Mouse (Mus musculus) layer of hippocampus, postnatal 25 days (tissue): Measurements from ENCODE around the gene Dph2. TPM values are rescaled to one million over a fixed set of nuclear protein-coding genes. Genes with fewer than 3 reads are reported as not detected.

ENCODE experiments used
- DNase-seq, 2 experiments: peaks; one replicate each; pipeline ENCODE4 v3.0.0; 2022; ENCODE audit warnings: mixed read lengths in 2 of 2, low spot score in 1 of 2; ENCODE audit errors: extremely low spot score in 1 of 2
- total RNA-seq, 2 experiments: library from RNA; stranded (reverse); gene quantifications; 2 replicates each; pipeline ENCODE4 v1.2.3; 2021

Dph2 gene
- 10 to 100 TPM in 1 of 2 experiments, 1 to 10 TPM in 1; 7.9 to 11.7 TPM for total RNA-seq

GRCm38 (mm10) chr4:117891738-117892161 is at the start of gene Dph2:
TSS of gene Dph2 (minus strand) at chr4:117892032.
- DNase-seq: peak in 1 of 2 experiments; percentile 64

- no peak for DNase-seq
These were observed 45.1 kb upstream of the Dph2 start for GRCm38 (mm10) chr4:117936964-117937363.

- no peak for DNase-seq
These were observed 42.2 kb upstream of the Dph2 start for GRCm38 (mm10) chr4:117934081-117934480.

GRCm38 (mm10) chr4:117933248-117933647 is 41.4 kb upstream of the Dph2 start:
- no peak for DNase-seq

- DNase-seq: no peak
These were observed 37.6 kb upstream of the Dph2 start, which contains the start of gene Artn for GRCm38 (mm10) chr4:117929391-117929881. TSS of gene Artn (minus strand) at chr4:117929763.

- peak in 1 of 2 experiments; percentile 53 for DNase-seq
These were observed 36.9 kb upstream of the Dph2 start for GRCm38 (mm10) chr4:117928699-117929241.

- peak in 1 of 2 experiments; percentile 56 for DNase-seq
These were observed 36.4 kb upstream of the Dph2 start for GRCm38 (mm10) chr4:117928234-117928633.

- peak in 1 of 2 experiments; percentile 47 for DNase-seq
These were observed 35.0 kb upstream of the Dph2 start for GRCm38 (mm10) chr4:117926545-117927482.

- no peak for DNase-seq
These were observed 33.1 kb upstream of the Dph2 start for GRCm38 (mm10) chr4:117924916-117925315.

GRCm38 (mm10) chr4:117923450-117923849 is 31.6 kb upstream of the Dph2 start:
- no peak for DNase-seq

- DNase-seq: no peak
These were observed 29.5 kb upstream of the Dph2 start for GRCm38 (mm10) chr4:117921358-117921757.

GRCm38 (mm10) chr4:117918762-117919161 is 26.9 kb upstream of the Dph2 start:
- DNase-seq: no peak

GRCm38 (mm10) chr4:117918261-117918660 is 26.4 kb upstream of the Dph2 start:
- no peak for DNase-seq

- no peak for DNase-seq
These were observed 26.0 kb upstream of the Dph2 start for GRCm38 (mm10) chr4:117917847-117918246.

- no peak for DNase-seq
These were observed 25.6 kb upstream of the Dph2 start for GRCm38 (mm10) chr4:117917402-117917801.

- DNase-seq: no peak
These were observed 24.6 kb upstream of the Dph2 start for GRCm38 (mm10) chr4:117916386-117916785.

- no peak for DNase-seq
These were observed 23.8 kb upstream of the Dph2 start for GRCm38 (mm10) chr4:117915489-117916105.

- DNase-seq: peak; percentile 84 to 99
These were observed 23.0 kb upstream of the Dph2 start, which contains the start of gene Ipo13 for GRCm38 (mm10) chr4:117914591-117915442. TSS of gene Ipo13 (minus strand) at chr4:117914999.

GRCm38 (mm10) chr4:117914031-117914430 is 22.2 kb upstream of the Dph2 start:
- no peak for DNase-seq

GRCm38 (mm10) chr4:117913421-117913820 is 21.6 kb upstream of the Dph2 start:
- DNase-seq: no peak
